Mouse (Mus musculus): Measurements from ENCODE around the gene 1700007K13Rik.

- TF ChIP-seq POLR2A (IDR thresholded peaks at IDR 0.05; ENCODE audit: insufficient read length, low read depth), result no peak
- no peak for TF ChIP-seq POLR2AphosphoS2 (IDR thresholded peaks at IDR 0.05; ENCODE audit: insufficient read length, low read depth)
- TF ChIP-seq REST (IDR thresholded peaks at IDR 0.05; ENCODE audit: insufficient read depth, insufficient read length), result no peak
- no peak for TF ChIP-seq SRF (IDR thresholded peaks at IDR 0.05; ENCODE audit: control insufficient read depth, insufficient read length, low read depth)
Measured at GRCm38 (mm10) chr2:28435401-28435800, 30.7 kb downstream of the 1700007K13Rik start.
